Mouse (Mus musculus): Measurements from ENCODE around the gene Sptbn4. TPM values are rescaled to one million over a fixed set of nuclear protein-coding genes. Genes with fewer than 3 reads are reported as not detected.

Gene Sptbn4
- total RNA-seq, 2 experiments from 2014 or later: 0.59 to 0.83 TPM

DNA sequence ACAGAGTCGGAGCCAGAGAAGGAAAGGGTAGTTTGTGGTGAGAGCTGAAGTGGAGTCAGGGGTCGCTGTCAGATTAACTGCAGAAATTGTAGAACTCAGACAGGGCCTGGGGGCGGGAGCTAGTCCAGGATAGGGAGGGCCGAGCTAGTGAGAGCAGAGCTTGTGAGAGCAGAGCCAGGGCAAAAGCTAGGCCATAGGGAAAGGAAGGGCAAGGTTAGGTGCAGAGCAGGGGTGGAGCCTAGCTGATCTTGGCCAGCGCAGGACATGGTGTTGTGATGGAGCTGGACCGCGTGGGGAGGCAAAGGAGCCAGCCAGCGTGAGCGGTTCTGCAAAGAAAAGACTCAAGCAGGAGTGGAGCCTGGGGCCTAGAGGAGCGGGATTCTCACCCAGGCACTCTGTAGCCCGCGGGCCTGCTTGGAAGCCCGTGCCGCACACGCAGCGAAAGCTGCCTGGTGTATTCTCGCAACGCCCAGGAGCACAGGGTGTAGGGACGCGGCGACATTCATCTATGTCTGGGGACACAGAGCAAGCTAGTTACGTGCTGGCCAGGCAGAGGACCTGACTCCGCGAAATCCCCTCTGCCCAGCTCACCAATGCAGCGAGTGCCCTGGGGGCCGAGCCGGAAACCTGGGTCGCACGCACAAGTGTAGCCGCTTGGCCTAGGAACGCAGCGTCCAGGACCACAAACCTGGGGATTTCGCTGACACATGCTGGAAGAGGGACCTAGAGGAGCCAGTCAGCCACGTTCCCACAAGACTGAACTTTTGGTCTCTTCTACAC lies 121.2 kb downstream of the Sptbn4 start:
- DNase-seq: peak; percentile 43 to 52

DNA sequence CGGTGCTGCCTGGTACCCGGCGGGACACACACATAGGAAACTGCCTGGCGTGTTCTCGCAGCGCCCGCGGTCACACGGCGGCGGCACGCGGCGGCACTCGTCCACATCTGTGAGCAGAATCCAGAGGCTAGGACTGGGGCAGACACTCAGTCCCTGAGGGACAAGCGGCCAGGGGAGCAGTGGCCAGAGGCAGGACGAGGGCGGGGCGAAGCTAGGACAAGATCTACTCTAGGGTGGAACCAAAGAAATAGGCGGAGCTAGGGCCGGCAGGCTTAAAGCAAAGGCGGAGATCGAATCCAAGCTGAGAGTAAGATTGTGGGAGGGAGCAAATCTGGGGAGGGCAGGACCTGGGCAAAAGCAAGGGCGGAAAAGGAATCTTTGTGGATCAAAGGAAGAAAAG lies 121.8 kb downstream of the Sptbn4 start:
- DNase-seq: peak; percentile 88 to 89

DNA sequence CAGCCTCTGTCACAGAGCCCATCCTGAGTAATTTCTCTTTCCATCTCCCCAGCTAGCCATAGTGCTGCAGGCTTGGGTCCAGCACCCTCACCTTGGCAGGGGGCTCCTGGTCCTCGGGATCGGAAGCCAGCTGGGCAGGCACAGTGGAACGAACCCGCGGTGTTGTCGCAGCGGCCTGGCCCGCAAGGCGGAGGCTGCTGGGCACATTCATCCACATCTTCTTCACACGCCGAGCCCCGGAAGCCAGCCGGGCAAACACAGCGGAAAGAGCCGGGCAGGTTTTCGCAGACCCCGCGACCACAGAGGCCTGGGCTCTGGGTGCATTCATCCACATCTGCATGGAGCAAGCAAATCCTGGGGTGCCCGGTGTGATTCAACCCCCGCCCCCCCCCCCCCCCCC lies 122.6 kb downstream of the Sptbn4 start:
- no peak for DNase-seq

DNA sequence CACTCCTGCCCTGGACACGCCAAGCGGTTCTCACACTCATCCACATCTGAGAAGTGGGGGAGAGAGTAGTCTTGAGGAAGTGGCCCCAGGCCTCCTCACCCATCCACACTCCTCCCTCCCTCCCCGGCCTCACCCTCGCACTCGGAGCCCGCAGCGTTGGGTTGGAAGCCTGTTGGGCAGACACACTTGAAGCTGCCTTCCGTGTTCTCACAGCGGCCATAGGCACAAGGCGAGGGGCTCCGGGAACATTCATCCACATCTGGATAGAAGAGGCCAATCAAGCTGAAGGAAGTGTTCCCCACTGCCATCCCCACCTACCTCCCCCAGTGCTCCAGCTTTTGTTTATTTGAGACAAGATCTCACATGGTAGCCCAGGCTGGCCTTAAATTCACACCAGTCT lies 123.3 kb downstream of the Sptbn4 start:
- DNase-seq: no peak

DNA sequence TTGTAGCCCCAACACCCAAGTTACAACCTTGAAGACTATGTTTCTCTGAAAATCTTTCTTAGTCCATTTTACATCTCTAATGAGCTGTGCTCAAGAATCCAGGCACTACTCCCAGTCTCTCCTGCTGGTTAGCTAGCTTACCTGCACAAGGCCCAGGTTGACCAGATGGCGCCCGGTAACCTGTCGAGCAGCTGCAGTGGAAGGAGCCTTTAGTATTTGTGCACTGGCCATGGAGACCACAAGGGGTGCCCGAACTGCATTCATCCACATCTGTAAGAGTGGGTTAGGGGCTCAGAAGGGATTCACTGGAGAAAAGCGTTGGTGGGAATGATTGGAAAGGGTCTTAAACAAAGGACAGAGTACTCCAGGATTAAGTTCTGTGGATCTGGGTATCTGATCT lies 124.5 kb downstream of the Sptbn4 start:
- DNase-seq: no peak

DNA sequence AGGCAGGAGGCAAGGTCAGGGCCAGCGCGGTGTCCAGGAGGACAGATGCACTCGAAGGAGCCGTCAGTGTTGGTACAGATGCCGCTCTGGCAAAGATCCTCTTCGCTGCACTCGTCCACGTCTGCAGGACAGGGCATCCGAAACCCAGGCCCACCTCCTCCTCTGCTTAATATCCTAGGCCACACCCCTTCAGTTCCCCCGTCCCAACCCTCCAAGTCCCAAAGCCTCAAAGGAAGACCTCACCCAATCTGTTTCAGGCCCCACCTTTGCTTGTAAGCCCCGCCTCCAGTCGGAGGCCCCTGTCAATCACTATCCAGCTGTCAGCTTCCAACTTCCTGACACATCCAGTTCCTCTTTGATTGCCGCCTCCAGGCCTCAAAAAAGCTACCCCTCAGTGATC lies 125.2 kb downstream of the Sptbn4 start:
- DNase-seq: no peak

DNA sequence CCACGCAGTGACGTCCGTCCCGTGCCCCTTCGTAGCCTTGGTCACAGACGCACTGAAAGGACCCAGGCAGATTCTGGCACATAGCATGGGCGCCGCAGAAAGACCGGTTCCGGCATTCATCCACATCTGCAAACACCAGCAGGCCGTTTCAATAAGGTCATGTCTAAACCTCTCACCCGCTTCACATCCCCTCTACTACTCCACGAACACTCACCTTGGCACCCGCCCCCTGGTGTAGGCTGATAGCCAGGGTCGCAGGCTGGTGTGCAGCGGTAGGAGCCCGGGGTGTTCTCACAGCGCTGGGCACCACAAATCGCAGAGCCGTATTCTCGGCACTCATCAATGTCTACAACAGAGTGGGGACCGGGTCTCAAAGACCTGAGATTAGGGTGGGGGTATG lies 128.1 kb downstream of the Sptbn4 start:
- no peak for DNase-seq

DNA sequence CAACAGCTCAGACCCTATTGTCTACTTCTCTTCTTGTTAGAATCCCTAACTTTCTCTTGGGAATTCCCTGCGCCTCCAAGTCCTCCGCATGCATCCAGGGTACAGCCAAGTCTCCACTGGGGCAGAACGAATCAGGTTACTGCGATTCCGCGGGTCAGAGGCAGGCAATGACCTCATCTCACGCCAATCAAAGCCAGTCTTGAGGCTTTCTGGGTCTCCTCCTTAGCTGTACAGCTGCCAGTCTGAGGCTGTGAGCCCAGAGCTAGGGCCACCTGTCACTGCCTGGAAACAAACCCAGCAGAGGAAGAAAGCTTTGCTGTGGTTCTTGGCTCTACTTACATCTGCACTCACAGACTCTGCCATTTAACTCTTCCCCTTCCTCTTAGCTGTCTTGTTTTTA lies 131.5 kb downstream of the Sptbn4 start:
- DNase-seq: no peak

DNA sequence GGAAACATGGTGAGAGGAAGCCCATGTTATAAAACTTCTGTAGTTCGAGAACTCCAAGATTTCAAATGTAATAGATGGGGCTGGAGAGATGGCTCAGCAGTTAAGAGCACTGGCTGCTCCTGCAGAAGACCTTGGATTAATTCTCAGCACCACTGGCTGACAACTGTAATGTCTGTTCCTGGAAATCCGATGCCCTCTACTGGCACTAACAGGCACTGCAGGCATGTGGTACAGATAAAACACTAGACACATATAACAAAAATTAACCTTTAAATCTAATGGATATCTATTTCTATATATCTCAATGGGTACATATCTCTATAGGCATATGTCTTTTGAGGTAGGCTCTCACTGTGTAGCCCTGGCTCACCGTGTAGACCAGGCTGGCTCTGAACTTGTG lies 133.1 kb downstream of the Sptbn4 start:
- no peak for DNase-seq

DNA sequence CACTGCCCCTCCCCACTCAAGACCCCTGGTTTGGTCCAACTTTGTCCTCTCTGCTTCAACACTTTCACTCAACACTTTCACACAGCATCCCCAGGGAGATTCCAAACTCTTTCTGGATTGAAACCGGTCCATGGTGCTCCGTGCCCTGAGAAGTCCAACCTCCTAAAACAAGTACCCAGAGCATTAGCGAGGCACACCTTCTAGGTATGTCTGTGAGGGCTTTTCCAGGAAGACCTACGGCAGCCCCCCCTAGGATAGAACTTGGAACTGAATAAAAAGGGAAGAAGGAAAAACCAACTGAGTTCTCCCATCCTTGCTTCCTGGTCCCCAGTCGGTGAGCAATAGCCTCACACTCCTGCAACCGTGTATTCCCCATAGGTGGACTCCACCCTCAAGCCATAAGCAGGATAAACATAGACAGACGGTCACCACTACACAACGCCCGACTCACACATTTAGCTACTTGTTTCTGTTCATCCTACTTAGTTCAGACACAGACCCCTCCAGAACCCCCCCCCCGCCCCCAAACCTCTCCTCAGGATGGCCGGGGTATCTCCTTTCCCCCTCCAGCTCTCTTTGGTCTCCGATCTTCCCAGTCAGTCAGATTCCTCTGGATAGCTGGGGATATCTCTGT lies 135.7 kb downstream of the Sptbn4 start:
- DNase-seq: no peak

DNA sequence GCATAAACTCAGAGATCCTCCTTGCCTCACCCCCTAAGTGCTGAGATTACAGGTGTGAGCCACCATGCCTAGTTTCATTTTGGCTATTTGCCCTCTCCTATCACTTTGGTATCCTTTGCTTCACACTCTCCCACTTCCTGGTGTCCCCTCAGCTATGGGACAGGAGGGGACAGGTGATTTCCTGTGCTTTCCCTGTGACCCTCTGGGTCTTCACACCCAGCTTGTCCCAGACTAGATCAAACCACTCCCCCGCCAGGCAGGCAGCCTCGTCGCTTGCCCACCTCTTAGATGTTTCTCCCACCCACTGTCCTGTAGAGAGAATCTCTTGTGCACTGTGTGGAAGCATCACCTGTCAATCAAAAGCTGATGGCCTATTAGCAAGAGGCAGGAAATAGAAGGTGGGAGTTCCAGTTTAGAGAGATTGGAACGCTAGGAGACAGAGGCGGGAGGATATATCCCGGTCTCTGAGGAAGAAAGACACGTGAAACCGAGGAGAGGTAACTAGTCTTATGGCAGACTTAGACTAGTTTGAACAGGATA lies 136.4 kb downstream of the Sptbn4 start:
- DNase-seq: no peak

DNA sequence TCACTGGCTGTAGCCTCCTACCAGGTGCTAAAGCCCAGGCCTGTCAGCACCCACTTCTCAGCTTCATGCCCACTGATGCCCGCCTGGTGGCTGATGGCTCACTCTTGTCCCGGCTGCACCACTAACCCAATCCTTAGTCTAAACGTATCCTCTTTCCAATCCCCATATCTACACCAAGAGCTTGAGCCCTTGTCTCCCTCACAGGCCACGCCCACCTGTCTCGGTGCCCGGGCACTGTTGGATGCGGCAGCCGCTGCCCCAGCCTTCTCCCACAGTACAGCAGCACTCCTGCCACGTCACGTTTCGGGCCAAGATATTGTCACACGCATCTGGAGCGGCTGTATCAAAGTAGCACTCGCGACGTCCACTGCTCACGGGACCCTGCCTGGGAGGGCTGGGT lies 137.2 kb downstream of the Sptbn4 start:
- DNase-seq: peak; percentile 60 to 70

DNA sequence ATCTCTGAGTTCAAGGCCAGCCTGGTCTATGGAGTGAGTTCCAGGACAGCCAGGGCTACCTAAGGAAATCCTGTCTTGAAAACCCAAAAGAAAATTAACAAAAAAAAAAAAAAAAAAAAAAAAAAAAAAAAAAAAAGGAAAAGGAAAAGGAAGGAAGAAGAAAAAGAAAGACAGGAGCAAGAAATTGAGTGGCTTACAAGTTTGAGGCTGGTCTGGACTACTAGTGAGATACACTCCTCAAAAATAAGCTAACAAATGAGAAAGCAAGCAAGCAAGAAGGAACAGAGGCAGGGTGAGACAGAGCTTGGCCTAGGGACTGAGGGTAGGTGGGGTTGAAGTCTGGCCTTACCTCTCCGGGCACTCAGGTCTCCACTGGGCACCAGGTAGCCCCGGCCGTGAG lies 137.7 kb downstream of the Sptbn4 start:
- DNase-seq: no peak

DNA sequence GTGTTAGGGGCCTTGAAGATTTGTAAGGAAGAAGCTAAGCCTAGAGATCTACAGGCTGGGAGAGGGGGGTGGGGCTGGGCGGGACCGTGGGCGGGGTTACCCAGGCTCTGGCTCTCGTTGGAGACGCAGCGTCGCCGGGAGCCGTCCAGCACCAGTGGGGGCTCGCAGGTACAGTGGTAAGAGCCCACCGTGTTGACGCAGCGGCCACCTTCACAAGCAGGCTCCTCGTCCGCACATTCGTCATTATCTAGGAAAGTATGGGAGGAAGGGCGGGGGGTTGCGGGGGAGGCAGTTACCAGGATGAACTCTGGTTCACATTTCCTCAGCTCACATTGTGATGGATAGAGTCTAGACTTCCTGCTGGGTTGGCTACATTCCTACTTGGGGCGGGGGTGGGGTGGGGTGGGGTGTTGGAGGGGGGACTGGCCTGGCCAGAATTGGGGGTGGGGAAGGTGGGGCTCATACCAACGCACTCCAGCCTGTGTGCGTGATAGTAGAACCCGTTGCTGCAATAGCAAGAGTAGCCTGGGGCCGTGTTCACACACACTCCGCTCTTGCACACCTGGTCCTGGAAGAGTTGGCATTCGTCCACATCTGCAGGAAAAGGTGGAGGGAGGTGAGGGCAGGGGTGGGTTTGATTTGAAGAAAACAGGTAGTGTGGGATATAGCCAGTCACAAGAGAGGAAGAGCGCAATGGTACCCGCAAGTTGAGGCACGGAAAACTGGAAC lies 138.5 kb downstream of the Sptbn4 start:
- peak in 1 of 2 experiments; percentile 47 for DNase-seq

DNA sequence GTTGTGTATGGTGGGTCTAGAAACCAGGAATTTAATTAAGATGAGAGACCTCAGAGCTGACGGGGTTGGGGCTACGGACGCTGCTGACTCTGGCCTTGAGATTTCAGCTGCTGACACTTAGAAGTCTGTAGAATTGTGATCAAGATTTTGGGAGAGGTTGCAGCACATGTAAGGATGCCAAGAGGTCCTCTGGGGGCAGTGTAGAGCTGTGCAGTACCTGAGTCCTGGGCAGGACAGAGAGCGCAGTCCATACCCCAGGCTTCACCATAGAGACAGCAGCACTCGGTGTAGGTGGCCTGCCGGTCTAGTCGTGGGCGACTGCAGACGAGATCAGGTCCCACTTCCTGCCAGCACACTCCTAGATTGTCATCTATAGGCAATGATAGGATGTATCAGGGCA lies 139.9 kb downstream of the Sptbn4 start:
- no peak for DNase-seq

Other genes starting within 250 kb of the Sptbn4 start
- 10 to 100 TPM; 14.0 to 14.6 TPM for gene Itpkc, start 219.0 kb downstream of the Sptbn4 start, total RNA-seq (2021)
- gene Coq8b, start 214.7 kb downstream of the Sptbn4 start, total RNA-seq (2021): 10 to 100 TPM; 41.3 to 70.6 TPM
- 10 to 100 TPM in 1 of 2 experiments, 1 to 10 TPM in 1; 8.8 to 10.1 TPM for gene Numbl, start 189.3 kb downstream of the Sptbn4 start, total RNA-seq (2021)
- gene Ltbp4, start 110.0 kb downstream of the Sptbn4 start, total RNA-seq (2021): 10 to 100 TPM; 77.8 to 94.6 TPM
- gene Shkbp1, start 91.7 kb downstream of the Sptbn4 start, total RNA-seq (2021): 10 to 100 TPM; 22.3 TPM
- gene Gm20479, start 90.3 kb downstream of the Sptbn4 start, total RNA-seq (2021): 1 to 10 TPM in 1 of 2 experiments, not detected in 1; 6.1 TPM
- gene Blvrb, start 292 bp upstream of the Sptbn4 start, total RNA-seq (2021): 10 to 100 TPM; 42.4 to 45.6 TPM
- gene Sertad3, start 26.1 kb upstream of the Sptbn4 start, total RNA-seq (2021): 10 to 100 TPM; 15.9 to 16.3 TPM
- 10 to 100 TPM; 30.0 to 38.4 TPM for gene Sertad1, start 39.2 kb upstream of the Sptbn4 start, total RNA-seq (2021)
- 1 to 10 TPM; 2.1 to 3.2 TPM for gene Prx, start 51.6 kb upstream of the Sptbn4 start, total RNA-seq (2021)
- under 1 TPM; 0.23 to 0.26 TPM for gene Hipk4, start 75.6 kb upstream of the Sptbn4 start, total RNA-seq (2021)
- 100 to 1,000 TPM; 106 to 146 TPM for gene Pld3, start 105.5 kb upstream of the Sptbn4 start, total RNA-seq (2021)
- 10 to 100 TPM; 15.0 to 15.8 TPM for gene 2310022A10Rik, start 105.5 kb upstream of the Sptbn4 start, total RNA-seq (2021)
- gene Akt2, start 143.9 kb upstream of the Sptbn4 start, total RNA-seq (2021): 100 to 1,000 TPM; 201 to 243 TPM
- gene Ttc9b, start 206.2 kb upstream of the Sptbn4 start, total RNA-seq (2021): under 1 TPM in 1 of 2 experiments, not detected in 1; 0.13 TPM
- gene Map3k10, start 226.9 kb upstream of the Sptbn4 start, total RNA-seq (2021): 10 to 100 TPM; 29.6 to 32.0 TPM
- gene Zfp607b, start 241.7 kb upstream of the Sptbn4 start, total RNA-seq (2021): 1 to 10 TPM; 1.2 to 2.3 TPM

All from adrenal gland, postnatal 36 days (tissue).